Mouse (Mus musculus) limb, embryonic 14.5 days (tissue): ENCODE data around the gene Gm20388. TPM values are rescaled to one million over a fixed set of nuclear protein-coding genes. Genes with fewer than 3 reads are reported as not detected.

Experiments used
- ATAC-seq: fragments of 200-750 bp; cut with Nextera tagmentation; 2 replicates; pipeline ENCODE4 v1.8.0; 2017; ENCODE audit warnings: low read depth, moderate number of reproducible peaks, moderate TSS enrichment; ENCODE audit not compliant: low FRiP score
- DNase-seq: peaks from one replicate; pipeline ENCODE4 v3.0.0-alpha.2; 2015; ENCODE audit warnings: low spot score
- H3K27ac ChIP-seq: fragments of 300-500 bp; sonication (generic); replicated peaks from 2 replicates; pipeline ENCODE4 v1.5.1; 2014; ENCODE audit warnings: low read depth, mild to moderate bottlenecking, low read length, moderate library complexity, mixed read lengths
- H3K27me3 ChIP-seq: fragments of 300-500 bp; sonication (generic); 2 replicates; pipeline ENCODE4 v1.6.1; 2014; ENCODE audit warnings: low read length, mixed read lengths; ENCODE audit not compliant: control insufficient read depth, insufficient read depth
- H3K36me3 ChIP-seq: fragments of 300-500 bp; sonication (generic); 2 replicates; pipeline ENCODE4 v1.6.1; 2014; ENCODE audit warnings: mild to moderate bottlenecking, low read length, moderate library complexity, mixed read lengths; ENCODE audit not compliant: control insufficient read depth, insufficient read depth
- H3K4me1 ChIP-seq: fragments of 300-500 bp; sonication (generic); 2 replicates; pipeline ENCODE4 v1.6.1; 2014; ENCODE audit warnings: antibody characterized with exemption, low read length, mixed read lengths; ENCODE audit not compliant: control insufficient read depth, insufficient read depth
- H3K4me2 ChIP-seq: fragments of 300-500 bp; sonication (generic); replicated peaks from 2 replicates; pipeline ENCODE4 v1.6.1; 2014; ENCODE audit warnings: low read depth, mild to moderate bottlenecking, low read length, moderate library complexity; ENCODE audit not compliant: severe bottlenecking
- H3K4me3 ChIP-seq: fragments of 300-500 bp; sonication (generic); replicated peaks from 2 replicates; pipeline ENCODE4 v1.5.1; 2014; ENCODE audit warnings: low read length
- H3K9ac ChIP-seq: fragments of 300-500 bp; sonication (generic); 2 replicates; pipeline ENCODE4 v1.6.1; 2014; ENCODE audit warnings: mild to moderate bottlenecking, low read depth, low read length, moderate library complexity; ENCODE audit not compliant: severe bottlenecking
- H3K9me3 ChIP-seq: fragments of 300-500 bp; sonication (generic); 2 replicates; pipeline ENCODE4 v1.6.1; 2016; ENCODE audit warnings: low read length; ENCODE audit not compliant: control insufficient read depth
- POLR2A ChIP-seq: fragments of 200-500 bp; IDR thresholded peaks from 2 replicates; pipeline ENCODE4 v1.8.0; 2012; ENCODE audit warnings: inconsistent platforms, mild to moderate bottlenecking, moderate library complexity, borderline replicate concordance; ENCODE audit not compliant: insufficient read depth, insufficient read length; ENCODE audit errors: extremely low read depth
- WGBS: fragments of 180-500 bp; shearing (Covaris S2); extraction: QIAGEN DNeasy Blood & Tissue Kit; methylation state at CpG from one replicate; pipeline ENCODE4 v1.1.7; 2014; 5-methylcytosine and 5-hydroxymethylcytosine counted together
- polyA plus RNA-seq, 2 experiments: library from polyadenylated mRNA; depleted of rRNA in 1 of 2; stranded (reverse) in 1 of 2; unstranded in 1 of 2; fragments of >200 nt; fragmentation: Nextera tagmentation in 1 of 2; extraction: Ambion mirVana in 1 of 2; gene quantifications; 2 replicates each; pipeline versions ENCODE4 v1.2.1 to v1.2.3; 2012 to 2014

Gm20388 gene
- polyA plus RNA-seq, 2 experiments: 1.9 to 49.9 TPM

DNA sequence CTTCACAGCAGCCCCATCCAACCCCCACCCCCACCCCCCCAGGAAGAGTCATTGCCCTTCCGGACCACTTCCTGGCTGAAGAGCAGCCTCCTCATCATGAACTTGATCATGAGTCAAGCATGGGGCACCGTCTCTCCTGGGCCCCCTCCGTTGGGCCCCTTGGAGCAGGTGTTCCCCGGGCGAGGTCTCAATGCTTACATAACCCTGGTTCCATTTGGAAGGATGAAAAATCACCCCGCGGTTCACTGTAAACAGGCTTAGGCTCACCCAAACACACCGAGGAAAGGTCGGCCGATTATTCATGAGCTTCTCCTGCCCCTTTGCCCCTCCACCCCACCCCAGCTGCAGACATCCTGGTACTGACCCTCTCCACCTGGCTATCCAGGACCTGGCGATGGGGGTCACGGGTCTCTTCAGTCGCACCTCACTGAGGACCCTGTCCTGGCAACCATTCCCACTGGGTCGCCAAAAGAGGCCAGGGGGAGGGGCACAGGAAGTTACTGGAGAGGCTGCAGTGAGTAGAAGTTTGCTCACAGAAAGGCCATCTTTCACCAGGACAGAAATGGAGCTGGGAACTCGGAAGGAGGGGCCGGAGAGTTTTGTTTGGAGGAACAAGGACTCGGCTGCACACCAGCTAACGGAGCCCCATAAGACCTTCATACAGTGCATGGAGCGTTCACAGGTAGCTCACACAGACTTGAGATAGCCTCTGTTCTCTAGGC lies 1133.2 kb downstream of the Gm20388 start:
- H3K27me3 ChIP-seq: 0 out of 2 replicates have a peak, but pooled peaks cover 4% of the 10 kb centered on the region

DNA sequence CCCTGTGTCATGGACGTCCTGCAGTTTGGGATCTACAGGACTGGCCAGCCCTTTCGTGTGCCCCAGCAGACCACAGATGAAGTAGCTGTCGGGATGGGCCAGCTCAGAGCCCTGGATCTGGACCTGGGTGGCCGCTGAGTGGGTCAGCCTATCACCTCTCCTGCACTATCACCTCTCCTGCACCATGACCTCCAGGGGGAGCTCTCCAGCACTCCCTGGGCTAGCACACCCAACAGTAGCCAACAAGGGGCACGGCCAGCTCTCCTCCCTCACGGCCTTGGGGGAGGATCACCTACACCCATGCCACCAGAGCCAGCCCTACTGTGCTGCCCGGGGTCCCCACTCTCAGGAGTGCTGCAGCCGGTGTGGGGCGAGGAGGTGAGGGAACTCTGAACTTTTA lies 1136.8 kb downstream of the Gm20388 start:
- WGBS: 76% methylated on average over 9 of the region's 9 CpGs
- Histone ChIP-seq H3K27ac (no peak overlapping the region), H3K4me3 (no peak overlapping the region), H3K27me3 (no peaks in the 10 kb centered on the region), H3K36me3 (no peaks in the 10 kb centered on the region), H3K9me3 (no peaks in the 10 kb centered on the region), H3K9ac (no peak overlapping the region), H3K4me2 (no peak overlapping the region), H3K4me1 (0 out of 2 replicates have a peak, but pooled peaks cover 2% of the 10 kb centered on the region)
- TF ChIP-seq POLR2A: no peak
- no peak for ATAC-seq
- no peak for DNase-seq

More for the DNA sequence above, 1133.2 kb downstream of the Gm20388 start:
- Histone ChIP-seq H3K36me3 (no peaks in the 10 kb centered on the region), H3K4me2 (no peak overlapping the region), H3K4me1 (no peaks in the 10 kb centered on the region), H3K27ac (no peak overlapping the region), H3K9me3 (no peaks in the 10 kb centered on the region), H3K9ac (no peak overlapping the region), H3K4me3 (no peak overlapping the region)
- WGBS: 55% methylated on average over 18 of the region's 19 CpGs
- TF ChIP-seq POLR2A: no peak
- ATAC-seq (no peak), DNase-seq (no peak)

DNA sequence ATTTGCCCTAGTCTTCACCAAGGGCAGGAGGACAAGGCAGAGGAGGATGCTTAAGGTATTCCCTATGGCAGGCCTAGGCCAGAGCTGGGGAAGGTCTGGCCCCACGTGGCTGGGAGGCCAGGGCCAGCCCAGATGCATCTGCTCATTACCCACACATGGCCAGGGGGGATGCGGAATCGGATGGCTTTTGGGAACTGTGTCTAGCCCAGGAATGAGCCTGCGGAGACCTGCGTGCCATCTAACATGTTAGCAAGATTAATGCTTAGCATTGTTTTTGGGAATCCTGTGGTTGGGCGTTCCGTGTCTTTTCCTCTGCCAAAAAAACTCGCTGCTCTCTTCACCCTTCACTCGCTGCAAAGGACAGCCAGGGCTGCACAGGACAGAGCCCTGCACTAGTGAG lies 1147.4 kb downstream of the Gm20388 start:
- Histone ChIP-seq H3K27ac (no peak overlapping the region), H3K9ac (no peak overlapping the region), H3K4me2 (no peak overlapping the region), H3K27me3 (no peaks in the 10 kb centered on the region), H3K36me3 (no peaks in the 10 kb centered on the region), H3K9me3 (no peaks in the 10 kb centered on the region), H3K4me1 (no peaks in the 10 kb centered on the region), H3K4me3 (no peak overlapping the region)
- no peak for TF ChIP-seq POLR2A
- no peak for DNase-seq
- no peak for ATAC-seq
- WGBS: 54% methylated on average over 9 of the region's 9 CpGs

DNA sequence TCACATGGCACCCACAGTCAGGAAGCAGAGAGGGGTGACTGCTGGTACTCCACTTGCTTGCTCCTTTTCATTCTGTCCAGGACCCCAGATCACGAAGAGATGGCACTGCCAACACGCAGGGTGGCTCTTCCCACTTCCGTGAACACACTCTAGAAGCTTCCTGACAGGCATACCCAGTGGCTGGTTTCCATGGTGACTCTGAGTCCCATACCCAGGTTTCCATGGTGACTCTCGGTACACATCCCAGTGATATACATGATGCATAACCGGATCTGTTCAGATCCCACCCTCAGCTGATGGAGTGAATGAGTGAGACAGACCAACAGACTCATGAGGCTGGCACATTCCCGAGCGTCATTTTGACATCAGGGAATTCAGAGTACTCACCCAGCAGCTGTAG lies 1148.5 kb downstream of the Gm20388 start:
- Histone ChIP-seq H3K9me3 (no peaks in the 10 kb centered on the region), H3K27me3 (no peaks in the 10 kb centered on the region), H3K27ac (no peak overlapping the region), H3K4me2 (no peak overlapping the region), H3K4me3 (no peak overlapping the region), H3K4me1 (no peaks in the 10 kb centered on the region), H3K9ac (no peak overlapping the region), H3K36me3 (no peaks in the 10 kb centered on the region)
- no peak for DNase-seq
- TF ChIP-seq POLR2A: no peak
- ATAC-seq: no peak
- 86% methylated on average over 7 of the region's 7 CpGs for WGBS

DNA sequence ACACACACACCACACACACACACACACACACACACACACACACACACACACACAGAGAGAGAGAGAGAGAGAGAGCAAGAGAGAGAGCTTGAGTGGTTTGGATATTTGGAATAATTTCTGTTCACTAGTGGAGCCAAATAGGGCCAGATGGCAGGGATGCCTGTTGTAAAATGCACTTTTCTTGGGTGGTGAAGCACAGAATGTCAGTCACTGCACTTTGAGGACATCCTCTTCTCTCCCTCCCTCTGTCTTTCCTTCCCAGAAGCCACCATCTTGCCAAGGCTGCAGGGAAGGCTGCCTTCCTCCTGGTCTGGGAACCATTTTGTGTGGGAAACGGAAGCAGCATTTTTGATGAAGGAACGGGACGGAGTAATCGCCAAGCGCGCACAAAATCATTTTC lies 1151.9 kb downstream of the Gm20388 start:
- H3K4me1 ChIP-seq: no peaks in the 10 kb centered on the region
- no peak overlapping the region for H3K9ac ChIP-seq
- H3K27ac ChIP-seq: no peak overlapping the region
- 89% methylated on average over 6 of the region's 6 CpGs for WGBS
- ATAC-seq (no peak), DNase-seq (no peak)
- no peaks in the 10 kb centered on the region for H3K9me3 ChIP-seq
- no peaks in the 10 kb centered on the region; the same call in 1 of the 2 replicates for H3K27me3 ChIP-seq
- no peak overlapping the region for H3K4me2 ChIP-seq
- H3K4me3 ChIP-seq: no peak overlapping the region
- TF ChIP-seq POLR2A: no peak
- no peaks in the 10 kb centered on the region for H3K36me3 ChIP-seq
